Mouse (Mus musculus): ENCODE measurements around the gene Umod.

Gene Umod

DNA sequence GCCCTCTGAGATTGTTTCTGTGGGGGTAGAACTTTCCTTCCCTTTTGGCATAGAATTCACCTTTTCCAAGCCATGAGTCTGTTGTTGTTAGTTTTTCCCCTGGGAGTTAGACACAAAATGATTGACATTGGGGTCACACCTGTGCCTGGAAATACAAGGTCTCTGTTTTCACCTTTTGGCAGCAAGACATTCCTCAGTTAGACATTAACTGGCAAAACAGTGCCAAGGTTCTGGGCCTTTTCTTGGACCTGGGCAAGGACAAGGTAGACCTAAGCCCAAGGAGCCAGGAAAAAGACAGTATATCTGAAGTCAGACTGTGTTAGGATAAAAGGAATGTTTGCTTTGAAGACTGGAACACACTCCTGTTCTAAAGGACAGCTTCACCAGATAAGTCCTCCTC, at the start of gene Umod:
TSS of gene Umod (minus strand) at position 27 of the 400 bp plus-strand sequence.
- DNase-seq: no peak

DNA sequence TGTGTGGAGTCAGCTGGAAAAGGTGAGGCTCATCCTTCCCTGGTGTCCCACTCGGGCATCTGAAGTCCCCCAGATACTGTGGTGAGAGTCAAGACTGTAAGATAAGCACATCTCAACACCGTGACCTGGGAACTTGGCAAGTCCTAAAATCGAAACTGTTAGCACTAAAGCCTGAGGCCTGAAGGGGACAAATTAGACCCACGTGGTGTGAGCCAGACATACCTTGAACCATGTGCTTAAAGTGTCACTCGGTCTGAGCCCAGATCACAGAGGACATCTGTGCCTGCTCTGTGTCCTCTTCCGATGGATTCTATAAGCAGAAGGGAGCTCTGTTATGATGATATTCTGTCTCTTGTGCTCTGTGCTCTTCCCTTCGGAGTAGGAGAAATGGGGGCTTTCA, 49.5 kb upstream of the Umod start:
- no peak for DNase-seq

DNA sequence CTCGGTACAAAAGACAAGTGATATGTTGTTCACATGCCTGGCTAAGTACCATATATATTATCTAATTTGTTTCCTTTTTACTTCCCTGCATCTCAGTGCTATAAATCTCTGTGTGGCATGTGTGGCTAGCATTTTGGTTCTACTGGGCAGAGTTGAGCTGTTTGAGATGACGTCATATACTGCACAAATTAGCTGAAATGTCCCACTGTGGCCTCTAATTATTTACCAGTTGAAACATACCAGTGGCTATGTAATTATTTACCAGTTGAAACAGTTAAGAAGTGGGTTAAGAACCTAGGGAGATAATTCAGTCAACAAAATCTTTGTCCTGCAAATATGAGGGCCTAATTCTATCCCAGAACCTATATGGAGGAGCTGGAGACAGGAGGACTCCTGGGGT, 48.5 kb upstream of the Umod start:
- no peak for DNase-seq

DNA sequence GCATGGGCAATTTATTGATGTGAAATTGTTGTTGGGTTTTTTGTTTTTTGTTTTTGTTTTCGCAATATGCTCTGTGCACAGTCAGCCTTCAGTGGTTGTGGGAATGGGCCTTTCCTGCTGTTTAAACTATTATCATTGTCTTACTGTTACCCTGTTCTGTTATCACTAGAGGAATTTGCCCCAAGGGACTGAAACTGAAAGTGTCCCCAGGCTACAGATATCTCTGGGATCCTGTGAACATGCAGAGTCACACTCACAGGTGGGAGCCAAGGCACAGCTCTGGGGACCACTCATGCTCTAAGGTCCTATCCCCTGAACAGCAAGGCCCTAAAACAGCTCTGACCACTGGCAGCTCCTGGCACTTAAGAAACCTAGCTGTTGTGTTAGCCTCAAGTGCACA, 48.1 kb upstream of the Umod start:
- DNase-seq: no peak

DNA sequence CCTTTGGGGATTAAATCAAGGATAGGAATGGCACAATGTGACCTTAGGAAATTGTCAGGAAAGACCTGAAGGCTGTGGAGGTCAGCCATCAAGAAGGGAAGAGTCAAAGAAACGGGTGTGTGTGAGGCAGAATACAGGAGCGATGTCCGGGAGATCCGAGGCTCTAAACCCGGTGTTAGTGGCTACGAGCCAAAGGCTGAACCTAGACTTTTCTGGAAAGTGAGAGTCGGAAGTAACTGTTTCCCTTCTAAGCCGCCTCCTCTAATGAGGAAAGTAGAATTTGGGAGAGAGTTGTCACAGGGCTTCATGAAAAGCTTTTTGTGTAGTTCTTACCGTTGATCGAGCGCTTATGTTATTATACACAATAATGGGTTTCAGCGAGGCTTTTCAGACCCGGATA, 47.4 kb upstream of the Umod start:
- no peak for DNase-seq

DNA sequence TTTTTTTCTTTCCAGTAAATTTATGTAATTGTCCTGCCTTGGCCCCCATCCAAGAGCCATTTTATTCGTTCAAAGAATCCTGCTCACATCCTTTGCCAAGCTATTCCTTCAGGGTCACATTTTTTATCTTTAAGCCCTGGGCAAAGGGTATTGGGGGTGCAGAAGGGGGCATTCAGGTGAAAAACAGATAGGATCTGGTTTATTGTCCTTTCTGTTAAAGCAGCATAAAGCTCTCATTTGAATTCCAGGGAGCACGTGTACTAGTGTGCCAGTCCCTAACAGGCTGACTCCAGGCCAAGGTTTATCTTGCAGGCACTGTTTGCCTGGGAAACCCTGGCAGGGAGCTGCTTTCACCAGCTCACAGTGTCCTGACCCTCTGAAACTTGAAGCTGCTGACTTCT, 46.8 kb upstream of the Umod start:
- peak; percentile 21 for DNase-seq

DNA sequence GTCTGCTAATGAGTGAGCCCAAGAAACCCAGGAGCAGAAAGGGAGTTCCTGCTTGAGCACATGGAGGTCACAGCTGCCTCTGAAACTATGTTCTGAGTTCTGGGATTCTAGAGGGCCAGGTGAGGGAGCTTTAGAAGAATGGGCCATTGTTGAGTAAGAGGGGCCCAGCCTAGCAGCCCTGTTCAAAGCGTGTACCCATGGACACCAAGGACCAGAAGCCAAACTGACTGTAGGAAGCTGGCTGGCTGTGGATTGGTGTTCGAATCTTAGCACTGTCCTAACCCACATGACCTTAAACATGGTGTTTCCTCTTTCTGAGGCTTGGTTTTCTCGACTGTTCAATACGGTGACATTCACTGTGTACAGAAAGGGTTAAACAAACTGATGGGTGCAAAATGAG, 44.3 kb upstream of the Umod start, which contains the start of gene Pdilt:
TSS of gene Pdilt (minus strand) at position 101 of the 400 bp plus-strand sequence.
- no peak for DNase-seq

DNA sequence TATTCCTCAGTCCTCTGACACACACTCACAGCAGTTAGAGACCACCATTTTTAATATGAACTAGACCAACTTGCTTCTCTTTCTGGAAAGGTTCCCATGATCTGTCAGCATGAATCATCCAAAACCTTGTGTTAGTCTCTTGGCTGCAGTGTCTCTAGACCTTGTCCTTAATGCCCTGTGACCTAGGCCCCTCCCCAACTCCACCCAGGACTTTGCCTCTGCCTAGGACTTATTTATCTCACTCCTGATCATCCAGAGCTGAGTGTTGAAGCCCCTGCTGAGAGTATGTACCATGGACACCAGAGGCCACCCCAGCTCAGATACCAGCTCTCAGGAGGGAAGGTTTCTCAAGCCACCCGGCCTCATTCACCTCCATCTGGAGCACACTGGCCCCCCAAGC, 43.3 kb upstream of the Umod start:
- DNase-seq: no peak

DNA sequence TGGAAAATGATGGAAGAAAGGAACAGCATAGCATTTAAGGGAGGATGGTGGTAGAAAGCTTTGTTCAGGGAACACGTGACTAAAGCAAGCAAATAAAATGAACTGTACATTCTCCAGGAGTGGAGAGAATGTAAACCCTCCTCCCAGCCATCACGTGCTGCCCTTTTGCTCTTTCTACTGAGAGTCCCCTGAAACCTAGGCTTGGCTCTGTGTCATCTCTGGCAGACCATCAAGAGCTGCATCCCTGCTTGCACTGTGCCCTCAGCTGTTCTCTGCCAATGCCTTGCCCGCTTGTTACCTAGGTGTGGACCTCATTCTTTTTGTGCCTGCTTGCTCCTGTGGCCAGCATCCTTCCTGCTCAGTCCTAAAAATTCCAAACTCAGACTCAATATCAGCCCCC, 42.7 kb upstream of the Umod start:
- no peak for DNase-seq

DNA sequence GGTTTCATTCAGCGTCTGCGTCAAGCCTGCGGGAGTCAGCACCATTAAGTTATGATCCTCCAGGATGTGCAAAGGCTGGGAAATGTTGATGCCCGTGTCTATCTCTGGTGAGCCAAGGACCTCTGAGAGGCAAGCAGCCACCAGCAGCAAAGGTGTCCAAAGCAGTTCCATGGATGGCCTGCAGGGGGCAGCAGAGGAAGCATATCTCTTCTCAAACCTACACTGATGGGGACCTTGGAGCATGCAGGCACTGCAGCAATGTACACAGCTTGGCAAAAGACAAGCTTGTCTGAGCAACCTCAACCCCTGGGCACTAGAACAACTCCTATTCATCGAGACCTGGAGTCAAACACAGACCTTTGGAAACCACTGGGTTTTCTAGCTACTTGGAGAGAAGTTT, 40.6 kb upstream of the Umod start:
- peak; percentile 78 for DNase-seq

DNA sequence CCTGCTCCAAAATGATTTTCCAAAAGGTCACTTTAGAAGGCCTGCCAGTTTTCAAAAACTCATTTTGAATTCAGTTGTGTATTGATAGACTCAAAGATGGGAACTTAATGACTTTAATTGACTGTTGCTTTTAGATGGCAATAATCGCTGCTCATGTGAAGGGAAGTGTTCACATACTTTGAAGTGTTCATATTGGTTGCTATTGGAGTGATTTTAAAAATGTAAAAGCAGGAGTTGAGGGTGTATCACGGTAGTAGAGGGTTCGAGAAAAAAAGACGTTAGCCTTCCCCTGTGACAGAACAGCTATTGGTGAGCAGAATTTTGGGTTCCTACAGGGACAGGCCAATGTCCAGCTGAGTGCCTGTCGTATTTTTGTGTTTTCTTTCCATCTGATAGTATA, 40.1 kb upstream of the Umod start, which contains the start of gene Acsm5:
TSS of gene Acsm5 (plus strand) at position 301 of the 400 bp plus-strand sequence.
- no peak for DNase-seq

DNA sequence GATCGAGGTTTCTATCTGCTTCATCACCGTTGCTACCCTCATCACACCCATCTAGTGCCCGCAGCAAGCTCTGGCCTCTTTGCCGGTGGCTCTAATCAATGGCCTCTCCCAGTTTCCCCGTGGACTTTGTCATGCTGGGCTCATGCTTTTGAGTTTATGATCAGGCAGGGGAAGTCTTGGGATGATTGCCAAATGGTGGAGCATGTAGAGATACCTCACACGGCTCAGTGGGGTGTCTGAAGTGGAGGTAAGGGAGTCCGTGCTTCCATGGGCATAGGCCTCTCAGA, 37.1 kb upstream of the Umod start:
- no peak for DNase-seq

DNA sequence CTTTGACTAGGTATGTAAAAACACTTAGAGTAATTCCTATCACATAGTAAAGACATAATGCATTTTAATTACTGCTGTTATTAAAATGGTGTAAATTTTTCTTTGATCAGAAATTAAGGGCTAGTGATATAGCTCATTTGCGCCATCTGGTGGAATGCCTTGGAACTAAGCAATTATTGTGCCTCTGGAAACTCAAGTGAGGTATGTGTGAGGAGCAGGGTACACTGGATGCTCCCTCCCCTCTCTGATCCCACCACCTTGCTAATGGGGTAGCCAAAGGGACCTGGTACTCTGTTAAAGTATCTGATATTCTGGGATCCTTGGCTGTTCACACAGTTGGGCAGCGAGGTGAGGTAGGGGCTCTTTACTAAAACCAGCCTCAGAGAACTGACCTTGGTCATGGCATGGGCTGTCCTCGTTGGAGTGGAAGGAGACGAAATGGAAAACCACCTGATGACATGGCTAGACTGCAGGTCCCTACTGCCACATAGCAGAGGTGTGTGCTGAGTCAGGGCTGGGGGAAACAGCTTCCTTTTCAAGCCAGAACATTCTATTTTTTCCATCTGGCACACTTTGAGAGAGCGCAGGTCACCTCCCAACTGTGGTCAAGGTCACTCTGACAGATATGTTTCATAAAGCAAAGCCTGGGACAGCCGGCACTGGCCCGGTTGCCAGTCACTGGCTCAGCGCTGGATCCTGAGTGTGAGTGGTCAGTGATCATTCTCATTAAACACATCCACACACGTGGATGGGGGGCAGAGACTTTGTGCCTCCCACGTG, 36.6 kb upstream of the Umod start:
- peak; percentile 59 for DNase-seq

DNA sequence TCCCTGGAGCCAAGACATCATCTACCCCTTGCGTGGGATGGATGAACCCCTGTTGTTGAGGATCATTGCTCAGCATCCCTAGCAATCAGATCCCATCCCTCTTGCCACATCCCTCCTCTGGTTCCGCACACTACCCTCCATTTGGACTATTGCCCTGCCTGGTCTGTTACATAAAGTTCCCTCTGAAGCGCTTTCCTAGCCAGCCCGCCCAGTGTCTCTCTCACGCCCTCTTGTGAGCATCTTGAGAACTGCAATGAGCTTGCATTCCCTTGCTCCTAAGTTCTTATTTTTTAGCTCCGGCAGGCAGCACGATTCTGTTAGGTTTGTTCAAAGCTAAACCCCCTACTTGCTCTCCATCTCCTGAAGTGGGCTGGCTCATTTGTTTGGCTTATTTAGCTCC, 34.0 kb upstream of the Umod start:
- peak; percentile 44 for DNase-seq

DNA sequence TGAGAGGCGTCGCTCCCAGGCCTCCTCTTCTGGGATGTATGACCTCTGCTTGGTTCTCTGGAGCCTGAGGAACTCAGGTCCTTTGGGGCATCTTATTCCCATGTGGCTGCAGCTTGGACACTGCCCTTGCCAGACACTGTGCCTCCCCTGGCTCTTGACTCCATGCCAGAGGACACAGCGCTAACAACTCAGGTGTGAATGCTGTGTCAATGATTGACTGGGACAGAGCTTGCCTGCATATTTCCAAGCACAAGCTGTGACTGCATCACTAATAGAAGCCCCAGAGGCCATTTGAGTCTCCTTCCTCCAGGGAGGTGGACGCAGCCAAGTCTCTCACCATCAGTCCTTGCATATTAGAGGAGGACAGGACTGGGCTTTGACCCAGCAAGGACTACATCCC, 32.1 kb upstream of the Umod start:
- DNase-seq: no peak

DNA sequence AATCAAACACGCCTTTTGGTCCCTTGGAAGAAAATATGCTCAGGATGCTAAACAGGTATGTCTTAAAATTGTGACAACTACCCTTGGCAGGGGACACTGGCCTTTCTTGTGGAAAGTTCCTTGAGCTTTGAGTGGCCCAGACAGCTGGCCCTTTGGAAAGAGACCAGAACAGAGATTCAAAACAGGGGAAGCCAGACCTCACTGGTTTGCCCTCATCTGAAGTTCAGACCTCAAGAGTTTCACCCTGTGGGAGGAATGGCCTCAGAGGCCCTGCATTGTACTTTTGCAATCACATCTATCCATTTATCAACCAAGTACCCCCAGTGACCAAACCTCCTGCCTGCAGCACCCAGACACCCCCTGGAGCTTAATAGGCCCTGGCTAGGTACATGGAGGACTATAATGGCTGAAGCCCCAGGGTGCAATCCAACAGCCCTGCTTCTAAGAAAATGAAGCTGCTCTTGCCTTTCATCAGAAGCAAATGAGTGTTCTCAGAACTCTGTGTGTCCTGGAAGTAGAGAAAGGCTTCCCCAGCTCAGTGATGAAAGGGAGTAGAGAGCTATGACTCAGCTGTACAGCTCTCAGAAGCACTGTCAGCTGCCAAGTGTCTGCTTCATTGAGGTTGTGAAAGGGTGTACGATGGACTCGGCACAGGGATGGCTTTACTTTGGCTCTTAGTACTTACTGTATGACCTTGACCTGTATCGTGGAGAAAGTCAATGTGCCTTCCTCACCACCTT, 11.1 kb upstream of the Umod start:
- no peak for DNase-seq

DNA sequence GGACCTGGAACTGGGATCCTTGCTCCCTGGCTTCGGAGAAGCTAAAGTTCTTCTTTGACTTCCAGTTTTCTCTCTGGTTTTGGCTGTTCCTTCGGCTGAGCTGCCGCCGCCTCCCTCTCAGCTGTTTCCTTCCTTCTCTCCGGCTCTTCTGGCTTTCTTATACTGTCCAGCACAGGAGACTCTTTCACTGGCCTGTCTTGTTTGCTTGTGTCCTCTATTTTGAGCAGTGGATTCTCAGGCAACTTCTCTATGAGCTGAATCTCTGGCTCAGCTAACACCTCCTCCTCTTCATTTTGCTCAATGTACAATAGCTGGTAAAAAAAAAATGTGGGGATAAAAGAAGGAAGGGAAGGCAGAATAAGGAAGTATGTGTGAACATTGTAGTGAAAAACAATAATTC, 7.6 kb upstream of the Umod start:
- no peak for DNase-seq

DNA sequence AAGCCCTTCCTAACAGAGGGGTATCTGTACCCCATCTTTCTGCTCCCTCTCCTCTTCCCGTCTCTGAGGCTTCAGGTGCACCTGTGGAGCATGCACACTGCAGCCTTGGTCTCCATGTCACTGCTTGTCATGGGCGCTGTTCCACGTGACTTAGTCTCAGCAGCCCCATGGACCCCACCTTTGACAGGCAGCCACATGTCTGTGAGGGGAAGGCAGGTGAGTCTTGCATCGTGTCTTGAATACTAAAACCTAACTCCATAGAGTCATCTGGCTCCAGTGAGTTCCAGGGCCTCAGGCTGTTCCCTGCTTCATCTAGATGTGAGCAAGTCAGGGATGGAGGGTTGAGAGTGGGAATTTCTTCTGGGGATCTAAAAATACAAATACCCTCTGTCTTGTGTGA, 5.1 kb upstream of the Umod start:
- no peak for DNase-seq

DNA sequence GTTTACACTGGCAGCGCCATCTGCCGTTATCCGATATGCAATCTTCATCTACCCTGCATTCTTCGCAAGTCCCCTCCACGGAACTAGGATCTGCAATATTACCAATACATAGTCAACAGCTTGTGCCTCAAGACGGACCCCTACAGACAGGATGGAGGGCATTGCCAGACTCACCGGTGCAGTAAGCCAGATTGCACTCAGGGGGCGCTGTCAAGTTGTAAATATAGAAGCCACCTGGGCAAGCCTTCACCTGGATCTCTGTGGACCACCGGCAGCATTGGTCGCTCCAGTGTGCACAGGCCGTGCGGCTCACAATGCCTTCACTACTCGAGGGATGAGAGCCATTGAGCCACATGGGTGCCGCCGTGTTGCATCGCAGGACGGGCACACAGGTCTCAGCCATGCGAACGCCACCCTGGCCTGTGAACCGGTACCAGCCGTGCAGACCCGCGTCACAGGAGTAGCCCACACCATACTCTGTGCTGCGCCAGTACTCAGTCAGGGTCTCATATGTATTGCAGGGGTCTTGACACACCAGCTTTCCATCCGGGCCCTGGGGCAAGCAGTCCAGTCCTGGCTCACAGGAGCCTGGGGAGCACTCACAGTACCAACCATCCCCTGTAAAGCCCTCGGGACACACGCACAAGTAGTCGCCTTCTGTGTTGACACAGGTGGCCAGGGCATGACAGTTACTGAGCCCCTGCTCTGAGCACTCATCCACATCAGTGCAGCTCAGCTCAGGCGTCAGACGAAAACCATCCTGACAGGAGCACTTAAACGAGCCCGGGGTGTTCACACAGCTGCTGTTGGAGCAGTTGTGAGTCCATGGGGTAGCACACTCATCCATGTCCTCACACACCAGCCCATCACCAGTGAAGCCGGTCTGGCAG, 2.3 kb downstream of the Umod start:
- DNase-seq: no peak

DNA sequence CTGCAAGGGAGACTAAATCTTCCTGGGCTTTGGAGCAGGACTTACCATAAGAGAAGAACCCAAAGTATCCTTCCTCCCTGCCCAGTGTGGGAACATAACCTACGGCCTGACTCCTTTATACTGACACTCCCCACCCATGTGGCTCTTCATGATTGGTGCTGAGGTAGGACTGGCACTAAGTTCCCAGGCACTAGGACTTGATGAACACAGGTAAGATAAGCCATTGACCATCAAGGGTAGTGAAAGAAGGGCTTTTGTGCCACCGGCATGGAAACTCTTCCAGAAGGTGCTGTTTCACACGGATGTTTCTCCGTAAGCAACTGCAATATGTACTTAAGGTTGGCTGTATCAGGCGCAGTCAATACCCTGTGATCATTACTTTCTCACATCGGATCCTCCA, 19.9 kb downstream of the Umod start, which contains the start of gene Gp2:
TSS of gene Gp2 (minus strand) at position 101 of the 400 bp plus-strand sequence.
- DNase-seq: no peak

DNA sequence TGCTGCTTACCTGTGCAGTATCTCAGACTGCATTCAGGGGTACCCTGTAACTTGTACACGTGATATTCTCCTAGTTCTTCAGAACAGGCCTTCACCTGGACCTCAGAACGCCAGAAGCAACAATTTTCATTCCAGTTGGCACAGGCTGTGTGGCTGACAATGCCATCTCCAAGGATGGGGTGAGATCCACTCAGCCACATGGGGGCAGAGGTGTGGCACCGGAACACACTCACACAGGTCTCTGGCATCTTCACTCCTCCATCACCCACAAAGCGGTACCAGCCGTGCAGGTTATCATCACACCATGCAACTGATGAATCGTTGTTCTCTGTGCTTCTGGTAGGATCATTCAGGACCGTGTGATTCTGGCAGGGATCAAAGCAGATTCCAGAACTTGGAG, 24.9 kb downstream of the Umod start:
- no peak for DNase-seq

DNA sequence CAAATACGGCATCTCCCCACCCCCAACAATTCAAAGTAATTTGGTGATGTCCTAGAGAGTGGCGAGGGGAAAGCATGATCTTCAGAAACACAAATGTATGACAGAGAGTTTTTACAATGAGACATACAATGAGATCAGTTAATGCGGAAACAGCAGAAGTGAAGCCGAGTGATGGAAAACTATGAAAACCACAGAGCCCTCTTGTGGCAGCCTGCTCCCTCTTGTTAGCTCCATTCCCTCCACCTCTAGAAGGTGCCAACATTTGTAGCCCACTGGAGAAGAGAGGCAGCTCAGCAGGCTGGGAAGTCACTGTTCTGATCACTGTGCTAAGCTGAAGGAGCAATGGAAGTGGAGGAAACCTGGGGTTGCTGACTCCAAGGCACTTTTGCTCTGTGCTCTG, 35.2 kb downstream of the Umod start:
- DNase-seq: no peak

DNA sequence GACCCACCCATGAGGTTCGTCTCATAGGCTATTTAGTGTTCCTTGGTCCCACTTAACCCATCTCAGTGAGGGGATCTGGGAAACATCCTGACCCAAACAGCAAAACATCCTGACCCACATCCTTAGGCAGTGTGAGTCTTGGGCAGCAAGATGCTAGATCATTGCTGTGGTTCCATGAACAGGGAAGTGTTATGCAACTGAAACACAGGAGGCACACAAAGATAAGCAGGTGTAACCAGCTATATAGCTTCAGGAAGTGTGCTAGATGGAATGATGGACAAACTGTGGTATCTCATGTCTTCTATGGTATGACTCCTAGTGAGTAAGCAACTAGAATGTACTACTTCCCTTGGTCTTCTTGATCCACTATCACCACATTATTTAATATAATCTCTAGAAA, 37.1 kb downstream of the Umod start:
- DNase-seq: no peak
